ENCODE assay signal across 8 mouse cellular contexts in the genomic region with DNA sequence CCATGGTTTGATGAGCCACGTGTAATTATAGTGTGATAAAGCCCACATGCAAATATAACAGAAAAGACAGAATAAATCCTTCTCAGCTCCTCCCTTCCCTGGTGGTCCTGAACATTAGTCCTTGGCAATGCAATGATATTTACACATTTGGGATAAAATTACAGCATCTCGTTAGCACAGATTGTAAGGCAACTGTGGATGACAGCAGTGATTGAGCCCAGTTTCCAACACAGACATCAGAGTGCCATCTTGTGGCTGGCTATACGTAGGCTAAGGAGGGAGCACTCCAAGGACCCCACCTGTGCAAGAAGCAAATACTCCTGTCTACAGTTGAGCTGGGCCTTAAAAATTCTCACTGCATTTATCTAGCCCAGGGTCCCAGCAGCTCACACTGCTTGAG.
DNase-seq lines count a peak whose midpoint lies in the region; ATAC-seq and TF ChIP-seq lines count a peak whose summit lies in the region.

No protein-coding gene starts in this region.

- H3K9me3 ChIP-seq in hindbrain, embryonic 14.5 days (ENCODE audit: control insufficient read depth, low read length): no peaks in the 10 kb centered on the region
- no peaks in the 10 kb centered on the region for H3K9me3 ChIP-seq in hindbrain, embryonic 10.5 days
- no peaks in the 10 kb centered on the region for H3K9me3 ChIP-seq in ES-Bruce4 (replicated peaks; ENCODE audit: control insufficient read depth, insufficient read depth, low read length, poor library complexity, severe bottlenecking)
- H3K9me3 ChIP-seq in forebrain, embryonic 14.5 days (replicated peaks; ENCODE audit: control insufficient read depth, low read length): no peaks in the 10 kb centered on the region

- TF ChIP-seq POLR2A in ES-Bruce4 (IDR thresholded peaks at IDR 0.05; ENCODE audit: insufficient read depth, low read length): no peak
- no peak for TF ChIP-seq POLR2A in thymus, adult 2 months (IDR thresholded peaks at IDR 0.05; ENCODE audit: control insufficient read depth, extremely low read depth, insufficient read depth, low read length, poor library complexity)

- intact Hi-C loops in left cerebral cortex, postnatal 14 days (cut with DNase I): loop anchor here (10.0 kb wide), 1 partner anchor 1041 kb away; a partner anchor contains a TSS

- no peak overlapping the region for H3K9ac ChIP-seq in hindbrain, embryonic 14.5 days
- no peak overlapping the region for H3K9ac ChIP-seq in ES-Bruce4 (ENCODE audit: low read depth, poor library complexity, severe bottlenecking)
- no peak overlapping the region for H3K9ac ChIP-seq in forebrain, embryonic 14.5 days (ENCODE audit: low read length)

- no peak overlapping the region for H3K4me2 ChIP-seq in hindbrain, embryonic 14.5 days (replicated peaks)
- H3K4me2 ChIP-seq in forebrain, embryonic 14.5 days (ENCODE audit: low read length): no peak overlapping the region

- H3K27ac ChIP-seq in hindbrain, embryonic 14.5 days: no peak overlapping the region
- H3K27ac ChIP-seq in hindbrain, embryonic 10.5 days: no peak overlapping the region
- H3K27ac ChIP-seq in ES-Bruce4 (ENCODE audit: insufficient read depth, low read length): no peak overlapping the region
- peak overlapping the region; percentile 3; the same call in 1 of the 2 replicates for H3K27ac ChIP-seq in forebrain, embryonic 14.5 days (ENCODE audit: low read depth, low read length)
- no peak overlapping the region for H3K27ac ChIP-seq in thymus, adult 2 months (ENCODE audit: control insufficient read depth, insufficient read depth, low read length)

- 42% methylated on average over 3 of the region's 3 CpGs for WGBS in hindbrain, embryonic 14.5 days
- WGBS in hindbrain, embryonic 10.5 days: 51% methylated on average over 3 of the region's 3 CpGs
- 26% methylated on average over 3 of the region's 3 CpGs for WGBS in forebrain, embryonic 14.5 days
- 59% methylated on average over 3 of the region's 3 CpGs for WGBS in thymus, adult 2 months

- H3K4me1 ChIP-seq in hindbrain, embryonic 14.5 days (replicated peaks; ENCODE audit: control insufficient read depth, insufficient read depth, low read length): no peaks in the 10 kb centered on the region
- H3K4me1 ChIP-seq in hindbrain, embryonic 10.5 days (replicated peaks): no peaks in the 10 kb centered on the region
- H3K4me1 ChIP-seq in ES-Bruce4 (ENCODE audit: control insufficient read depth, insufficient read depth, low read length): no peaks in the 10 kb centered on the region
- no peaks in the 10 kb centered on the region for H3K4me1 ChIP-seq in forebrain, embryonic 14.5 days (ENCODE audit: control insufficient read depth, insufficient read depth, low read length)
- no peaks in the 10 kb centered on the region for H3K4me1 ChIP-seq in thymus, adult 2 months (replicated peaks; ENCODE audit: control insufficient read depth, insufficient read depth, low read length)

- peak; percentile 76 for DNase-seq in hindbrain, embryonic 14.5 days (ENCODE audit: low spot score)
- no peak for DNase-seq in hindbrain, embryonic 10.5 days (ENCODE audit: low spot score)
- DNase-seq in forebrain, embryonic 14.5 days (ENCODE audit: low spot score): peak; percentile 81
- peak; percentile 64 to 75 for DNase-seq in left cerebral cortex, postnatal 14 days (ENCODE audit: low spot score in 2 of 2)
- DNase-seq in thymus, adult 2 months: no peak
- DNase-seq in spleen, postnatal 14 days (ENCODE audit: low spot score in 2 of 2): no peak

- no peaks in the 10 kb centered on the region for H3K36me3 ChIP-seq in hindbrain, embryonic 14.5 days (replicated peaks; ENCODE audit: control insufficient read depth, insufficient read depth)
- no peaks in the 10 kb centered on the region for H3K36me3 ChIP-seq in hindbrain, embryonic 10.5 days
- H3K36me3 ChIP-seq in ES-Bruce4 (ENCODE audit: control insufficient read depth, insufficient read depth, low read length, poor library complexity, severe bottlenecking): no peaks in the 10 kb centered on the region
- H3K36me3 ChIP-seq in forebrain, embryonic 14.5 days (ENCODE audit: control insufficient read depth, insufficient read depth, low read length): no peaks in the 10 kb centered on the region
- no peaks in the 10 kb centered on the region for H3K36me3 ChIP-seq in thymus, adult 2 months (ENCODE audit: control insufficient read depth, insufficient read depth, low read length)

- H3K4me3 ChIP-seq in hindbrain, embryonic 14.5 days (replicated peaks; ENCODE audit: low read length): no peak overlapping the region
- H3K4me3 ChIP-seq in hindbrain, embryonic 10.5 days: no peak overlapping the region
- no peak overlapping the region for H3K4me3 ChIP-seq in ES-Bruce4 (ENCODE audit: low read depth, low read length)
- no peak overlapping the region for H3K4me3 ChIP-seq in forebrain, embryonic 14.5 days (ENCODE audit: low read depth, low read length)
- H3K4me3 ChIP-seq in thymus, adult 2 months (ENCODE audit: control insufficient read depth, insufficient read depth, low read length): no peak overlapping the region

- no peaks in the 10 kb centered on the region for H3K27me3 ChIP-seq in hindbrain, embryonic 14.5 days (ENCODE audit: control insufficient read depth, insufficient read depth, low read length)
- no peaks in the 10 kb centered on the region for H3K27me3 ChIP-seq in hindbrain, embryonic 10.5 days (ENCODE audit: insufficient read depth, poor library complexity, severe bottlenecking)
- H3K27me3 ChIP-seq in ES-Bruce4 (ENCODE audit: control insufficient read depth, insufficient read depth, low read length, poor library complexity, severe bottlenecking): no peaks in the 10 kb centered on the region
- no peaks in the 10 kb centered on the region for H3K27me3 ChIP-seq in forebrain, embryonic 14.5 days (replicated peaks; ENCODE audit: control insufficient read depth, insufficient read depth, low read length)
- no peaks in the 10 kb centered on the region for H3K27me3 ChIP-seq in thymus, adult 2 months (ENCODE audit: control insufficient read depth, insufficient read depth, low read length)

- no peak for TF ChIP-seq EP300 in ES-Bruce4 (IDR thresholded peaks at IDR 0.05; ENCODE audit: insufficient read depth, low read depth, low read length)

- peak; percentile 80; the same call in 1 of the 2 replicates for ATAC-seq in hindbrain, embryonic 14.5 days (ENCODE audit: low FRiP score)
- peak; percentile 81 for ATAC-seq in forebrain, embryonic 14.5 days
- no peak for ATAC-seq in granulocyte monocyte progenitor cell, adult 5-6 weeks (replicated peaks; ENCODE audit: poor library complexity, severe bottlenecking)

- TF ChIP-seq CTCF in ES-Bruce4 (IDR thresholded peaks at IDR 0.05; ENCODE audit: low read depth, low read length): peak; percentile 61
- no peak for TF ChIP-seq CTCF in thymus, adult 2 months (IDR thresholded peaks at IDR 0.05; ENCODE audit: borderline replicate concordance, control insufficient read depth, extremely low read depth, insufficient read depth, low read length, poor library complexity)

Comparison
In these comparisons a context has a peak if more than half of its experiments do, and no peak if none do; other contexts are left out.
1. DNase-seq: peak in hindbrain, embryonic 14.5 days (single experiment), forebrain, embryonic 14.5 days (single experiment) and left cerebral cortex, postnatal 14 days (2 of 2); none in hindbrain, embryonic 10.5 days (single experiment), thymus, adult 2 months (single experiment) and spleen, postnatal 14 days (0 of 2).